Mouse (Mus musculus) megakaryocyte, embryonic 14.5 days (primary cell): ENCODE data around the gene Prr5l.

ENCODE experiments used
- FLI1 ChIP-seq: IDR thresholded peaks from 2 replicates; pipeline ENCODE4 v1.6.1; 2012; ENCODE audit warnings: low read length, inconsistent platforms, mixed read lengths
- GATA1 ChIP-seq: IDR thresholded peaks from 3 replicates; pipeline ENCODE4 v1.6.1; 2012; ENCODE audit warnings: mixed read lengths, low read length, inconsistent platforms, borderline replicate concordance

- TF ChIP-seq GATA1 = no peak
- TF ChIP-seq FLI1 = no peak
Measured at GRCm38 (mm10) chr2:101818986-101819764, 63.7 kb downstream of the Prr5l start.
